Mouse (Mus musculus) neural tube, embryonic 11.5 days (tissue): ENCODE data around the gene Pde4b. TPM values are rescaled to one million over a fixed set of nuclear protein-coding genes. Genes with fewer than 3 reads are reported as not detected.

ENCODE experiments used
- ATAC-seq: fragments of 200-750 bp; cut with Nextera tagmentation; 2 replicates; pipeline ENCODE4 v1.8.0; 2017; ENCODE audit warnings: moderate number of reproducible peaks, mild to moderate bottlenecking, moderate TSS enrichment, moderate library complexity; ENCODE audit not compliant: insufficient read depth, low FRiP score, low TSS enrichment
- DNase-seq: peaks from one replicate; pipeline ENCODE4 v3.0.0-alpha.2; 2015; ENCODE audit warnings: low spot score
- H3K27ac ChIP-seq: fragments of 300-500 bp; sonication (generic); 2 replicates; pipeline ENCODE4 v1.5.1; 2014; ENCODE audit warnings: low read depth, mild to moderate bottlenecking, low read length
- H3K27me3 ChIP-seq: fragments of 300-500 bp; sonication (generic); 2 replicates; pipeline ENCODE4 v1.6.1; 2014; ENCODE audit warnings: mild to moderate bottlenecking, low read length, mixed read lengths; ENCODE audit not compliant: control insufficient read depth, insufficient read depth
- H3K36me3 ChIP-seq: fragments of 300-500 bp; sonication (generic); 2 replicates; pipeline ENCODE4 v1.6.1; 2014; ENCODE audit warnings: mild to moderate bottlenecking, low read length, moderate library complexity, mixed read lengths; ENCODE audit not compliant: control insufficient read depth, insufficient read depth
- H3K4me1 ChIP-seq: fragments of 300-500 bp; sonication (generic); 2 replicates; pipeline ENCODE4 v1.6.1; 2014; ENCODE audit warnings: low read length, mixed read lengths; ENCODE audit not compliant: control insufficient read depth, insufficient read depth
- H3K4me2 ChIP-seq: fragments of 300-500 bp; sonication (generic); 2 replicates; pipeline ENCODE4 v1.6.1; 2014; ENCODE audit warnings: low read depth, mild to moderate bottlenecking, moderate library complexity
- H3K4me3 ChIP-seq: fragments of 300-500 bp; sonication (generic); 2 replicates; pipeline ENCODE4 v1.5.1; 2014; ENCODE audit warnings: low read depth, low read length
- H3K9ac ChIP-seq: fragments of 300-500 bp; sonication (generic); 2 replicates; pipeline ENCODE4 v1.6.1; 2014; ENCODE audit warnings: mild to moderate bottlenecking, low read length
- H3K9me3 ChIP-seq: fragments of 300-500 bp; sonication (generic); 2 replicates; pipeline ENCODE4 v1.6.1; 2016; ENCODE audit warnings: low read length; ENCODE audit not compliant: control insufficient read depth
- WGBS: fragments of 180-500 bp; shearing (Covaris S2); extraction: QIAGEN DNeasy Blood & Tissue Kit; methylation state at CpG from one replicate; pipeline ENCODE4 v1.1.7; 2014; 5-methylcytosine and 5-hydroxymethylcytosine counted together
- polyA plus RNA-seq: library from polyadenylated mRNA; unstranded; fragments of >200 nt; fragmentation: Nextera tagmentation; extraction: Ambion mirVana; gene quantifications from 2 replicates; pipeline ENCODE4 v1.2.1, GENCODE M21; 2014

Gene Pde4b
- polyA plus RNA-seq, 1 experiment from 2014 or later = 15.7 TPM

- WGBS = 6% methylated on average over 9 of the region's 9 CpGs
- Histone ChIP-seq H3K9me3 (no peaks in the 10 kb centered on the region), H3K27me3 (no peaks in the 10 kb centered on the region), H3K4me1 (peaks cover 14% of the 10 kb centered on the region), H3K27ac (no peak overlapping the region), H3K36me3 (no peaks in the 10 kb centered on the region), H3K9ac (no peak overlapping the region), H3K4me3 (no peak overlapping the region), H3K4me2 (peak overlapping the region; percentile 6)
- ATAC-seq = peak; percentile 31; the same call in 1 of the 2 replicates
- DNase-seq = peak; percentile 49
Measured at GRCm38 (mm10) chr4:102589537-102590031, 502.2 kb downstream of the Pde4b start.

GRCm38 (mm10) chr4:102591798-102592197 is 504.5 kb downstream of the Pde4b start:
- DNase-seq = no peak
- H3K4me3 ChIP-seq = no peak overlapping the region
- no peak overlapping the region for H3K27ac ChIP-seq
- no peaks in the 10 kb centered on the region for H3K36me3 ChIP-seq
- H3K4me1 ChIP-seq = peaks cover 14% of the 10 kb centered on the region
- no peaks in the 10 kb centered on the region for H3K9me3 ChIP-seq
- 43% methylated on average over 4 of the region's 4 CpGs for WGBS
- H3K9ac ChIP-seq = peak overlapping the region; percentile 14
- no peak overlapping the region for H3K4me2 ChIP-seq
- ATAC-seq = no peak
- H3K27me3 ChIP-seq = no peaks in the 10 kb centered on the region

DNA sequence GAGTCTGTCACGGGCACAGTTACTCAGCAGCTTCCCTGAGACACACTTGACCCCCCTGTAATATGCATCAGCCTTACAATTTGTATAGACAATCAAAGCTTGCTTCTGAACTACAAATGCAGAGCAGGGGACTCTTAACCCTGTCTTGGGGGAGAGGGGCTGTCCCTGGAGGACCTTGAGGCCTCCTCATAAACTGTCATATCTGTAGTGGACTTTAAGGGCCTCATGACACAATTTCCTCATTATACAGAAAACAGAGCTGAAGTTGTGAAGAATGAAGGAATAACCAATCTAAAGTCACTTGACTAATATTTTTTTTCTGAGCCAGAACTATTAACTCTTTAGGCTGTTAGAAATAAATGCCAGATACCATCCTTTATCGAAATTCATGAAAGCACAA is 505.2 kb downstream of the Pde4b start:
- no peaks in the 10 kb centered on the region for H3K9me3 ChIP-seq
- H3K27me3 ChIP-seq = no peaks in the 10 kb centered on the region
- H3K36me3 ChIP-seq = no peaks in the 10 kb centered on the region
- ATAC-seq = no peak
- H3K27ac ChIP-seq = no peak overlapping the region
- H3K4me2 ChIP-seq = no peak overlapping the region
- no peak overlapping the region for H3K9ac ChIP-seq
- H3K4me3 ChIP-seq = no peak overlapping the region
- DNase-seq = no peak
- 80% methylated on average over 2 of the region's 2 CpGs for WGBS
- H3K4me1 ChIP-seq = peaks cover 14% of the 10 kb centered on the region

DNA sequence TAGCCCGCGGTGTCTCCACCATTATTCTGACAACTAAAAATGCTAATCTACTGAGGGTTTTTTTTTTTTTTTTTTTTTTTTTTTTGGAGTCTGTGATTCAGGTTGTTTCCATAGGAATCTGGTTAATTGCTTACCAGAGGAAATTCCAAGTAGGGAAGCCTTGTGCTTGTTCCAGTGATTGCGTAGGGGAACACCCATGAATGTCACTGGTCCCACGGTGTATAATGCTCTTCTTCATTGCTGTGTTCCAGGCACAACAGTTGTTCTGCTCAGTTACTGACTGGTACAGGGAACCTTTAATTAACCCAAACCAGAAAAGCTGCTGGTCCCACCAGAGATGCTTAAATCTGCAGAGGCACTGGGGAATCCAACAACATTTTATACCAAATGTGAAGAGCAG is 506.3 kb downstream of the Pde4b start:
- Histone ChIP-seq H3K27me3 (no peaks in the 10 kb centered on the region), H3K9me3 (no peaks in the 10 kb centered on the region), H3K9ac (no peak overlapping the region), H3K36me3 (no peaks in the 10 kb centered on the region), H3K27ac (no peak overlapping the region), H3K4me2 (no peak overlapping the region), H3K4me1 (peaks cover 11% of the 10 kb centered on the region), H3K4me3 (no peak overlapping the region)
- no peak for DNase-seq
- WGBS = 75% methylated on average over 4 of the region's 4 CpGs
- no peak for ATAC-seq

GRCm38 (mm10) chr4:102594506-102594905 is 507.2 kb downstream of the Pde4b start:
- Histone ChIP-seq H3K9ac (no peak overlapping the region), H3K27ac (no peak overlapping the region), H3K36me3 (no peaks in the 10 kb centered on the region), H3K9me3 (no peaks in the 10 kb centered on the region), H3K27me3 (no peaks in the 10 kb centered on the region), H3K4me1 (peaks cover 7% of the 10 kb centered on the region; the same call in 1 of the 2 replicates), H3K4me3 (no peak overlapping the region), H3K4me2 (no peak overlapping the region)
- DNase-seq (no peak), ATAC-seq (no peak)
- 71% methylated on average over 3 of the region's 3 CpGs for WGBS

DNA sequence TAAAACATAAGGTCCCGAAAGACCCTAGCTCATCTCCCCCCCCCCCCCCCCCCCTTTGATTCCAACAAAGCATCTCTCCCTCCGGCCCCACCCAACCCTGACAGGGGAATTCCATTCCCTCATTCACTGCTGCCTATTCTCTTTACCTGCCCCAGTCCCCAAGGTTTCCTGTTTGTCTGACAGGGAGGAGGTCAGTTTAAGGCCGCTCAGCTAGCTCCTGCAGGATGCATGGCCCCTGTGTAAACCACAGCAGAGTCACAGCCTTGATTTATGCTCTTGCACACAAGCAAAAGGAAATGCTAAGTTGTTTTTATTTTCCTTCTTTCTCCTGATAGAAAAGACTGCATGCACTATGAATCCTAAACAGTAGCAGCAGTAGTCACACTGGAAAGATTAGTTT is 516.6 kb downstream of the Pde4b start:
- no peaks in the 10 kb centered on the region for H3K9me3 ChIP-seq
- H3K4me3 ChIP-seq = no peak overlapping the region
- H3K9ac ChIP-seq = no peak overlapping the region
- WGBS = 52% methylated on average over 3 of the region's 3 CpGs
- ATAC-seq = no peak
- no peak overlapping the region for H3K4me2 ChIP-seq
- no peaks in the 10 kb centered on the region for H3K36me3 ChIP-seq
- H3K27me3 ChIP-seq = no peaks in the 10 kb centered on the region
- DNase-seq = no peak
- peaks cover 3% of the 10 kb centered on the region; the same call in 1 of the 2 replicates for H3K4me1 ChIP-seq
- H3K27ac ChIP-seq = no peak overlapping the region

GRCm38 (mm10) chr4:102605231-102605630 is 517.9 kb downstream of the Pde4b start:
- DNase-seq (no peak), ATAC-seq (no peak)
- Histone ChIP-seq H3K4me1 (peaks cover 3% of the 10 kb centered on the region; the same call in 1 of the 2 replicates), H3K4me2 (no peak overlapping the region), H3K27ac (no peak overlapping the region), H3K9me3 (no peaks in the 10 kb centered on the region), H3K4me3 (no peak overlapping the region), H3K36me3 (no peaks in the 10 kb centered on the region), H3K9ac (no peak overlapping the region), H3K27me3 (no peaks in the 10 kb centered on the region)
- WGBS = 96% methylated on average over 8 of the region's 8 CpGs

DNA sequence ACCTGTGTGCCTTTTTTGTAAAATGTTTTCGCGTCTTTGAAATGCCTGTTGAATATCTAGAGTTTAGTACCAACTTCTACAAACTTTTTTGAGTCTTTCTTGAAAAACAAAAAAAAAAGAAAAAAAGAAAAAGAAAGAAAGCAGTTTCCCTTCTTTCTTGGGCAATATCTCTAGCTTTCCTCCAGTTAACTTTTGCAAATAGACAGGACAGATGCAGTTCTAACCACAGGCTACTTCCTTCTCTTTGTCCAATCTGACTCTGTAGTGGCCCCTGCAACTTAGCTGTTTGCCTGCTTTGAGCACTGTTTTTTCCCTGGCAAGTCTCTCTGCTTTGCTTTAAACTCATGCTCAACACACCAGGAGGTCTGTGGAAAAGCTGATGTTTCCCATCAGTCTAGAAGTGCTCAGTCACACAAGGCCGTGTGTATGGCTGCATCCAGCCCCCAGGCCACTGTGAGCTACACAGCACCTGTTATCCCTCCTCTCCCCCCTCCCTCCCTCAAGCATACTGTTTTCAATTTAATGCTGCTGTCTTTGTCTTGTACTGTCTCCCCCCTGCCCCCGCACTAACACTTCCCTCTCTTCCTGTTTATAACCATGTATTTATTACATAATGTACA is 518.5 kb downstream of the Pde4b start:
- ATAC-seq = no peak
- Histone ChIP-seq H3K27me3 (no peaks in the 10 kb centered on the region), H3K27ac (no peak overlapping the region), H3K4me2 (no peak overlapping the region), H3K9me3 (no peaks in the 10 kb centered on the region), H3K4me1 (peaks cover 3% of the 10 kb centered on the region; the same call in 1 of the 2 replicates), H3K36me3 (no peaks in the 10 kb centered on the region), H3K9ac (no peak overlapping the region), H3K4me3 (no peak overlapping the region)
- WGBS = 74% methylated on average over 4 of the region's 4 CpGs
- DNase-seq = no peak

GRCm38 (mm10) chr4:102606825-102607224 is 519.5 kb downstream of the Pde4b start:
- Histone ChIP-seq H3K9me3 (no peaks in the 10 kb centered on the region), H3K9ac (no peak overlapping the region), H3K4me1 (peaks cover 3% of the 10 kb centered on the region; the same call in 1 of the 2 replicates), H3K36me3 (no peaks in the 10 kb centered on the region), H3K27ac (no peak overlapping the region), H3K4me2 (no peak overlapping the region), H3K4me3 (no peak overlapping the region), H3K27me3 (no peaks in the 10 kb centered on the region)
- DNase-seq (no peak), ATAC-seq (no peak)
- 85% methylated on average over 8 of the region's 8 CpGs for WGBS
